Mouse (Mus musculus) large intestine, adult 2 months (tissue): ENCODE results near the gene C1qtnf5. TPM values are rescaled to one million over a fixed set of nuclear protein-coding genes. Genes with fewer than 3 reads are reported as not detected.

Experiments
- DNase-seq: peaks from one replicate; pipeline ENCODE4 v3.0.0-alpha.2; 2012; ENCODE audit warnings: low read depth, low spot score
- WGBS: fragments of 180-500 bp; shearing (Covaris S2); methylation state at CpG from one replicate; pipeline ENCODE4 v1.1.7; 2018; 5-methylcytosine and 5-hydroxymethylcytosine counted together
- polyA plus RNA-seq: library from polyadenylated mRNA; depleted of rRNA; stranded (reverse); fragments of >200 nt; gene quantifications from 2 replicates; pipeline ENCODE4 v1.2.3, GENCODE M21; 2012

The C1qtnf5 gene
- polyA plus RNA-seq, 1 experiment = 5.6 TPM

- WGBS = 13% methylated on average over 16 of the region's 16 CpGs
- DNase-seq = no peak
Measured at GRCm38 (mm10) chr9:44078955-44079756, 27.9 kb upstream of the C1qtnf5 start.

GRCm38 (mm10) chr9:44079997-44080780 is 26.9 kb upstream of the C1qtnf5 start:
- DNase-seq = no peak

GRCm38 (mm10) chr9:44080953-44081352 is 26.1 kb upstream of the C1qtnf5 start:
- no peak for DNase-seq
- WGBS = 44% methylated on average over 5 of the region's 5 CpGs

More at GRCm38 (mm10) chr9:44079997-44080780, 26.9 kb upstream of the C1qtnf5 start:
- 55% methylated on average over 10 of the region's 10 CpGs for WGBS

GRCm38 (mm10) chr9:44081581-44081980 is 25.5 kb upstream of the C1qtnf5 start:
- WGBS = 67% methylated on average over 5 of the region's 5 CpGs
- no peak for DNase-seq

GRCm38 (mm10) chr9:44082266-44082665 is 24.8 kb upstream of the C1qtnf5 start:
- DNase-seq = no peak
- 64% methylated on average over 5 of the region's 5 CpGs for WGBS

GRCm38 (mm10) chr9:44083392-44084121 is 23.5 kb upstream of the C1qtnf5 start:
- DNase-seq = no peak
- WGBS = 6% methylated on average over 23 of the region's 23 CpGs

GRCm38 (mm10) chr9:44084236-44084635 is 22.8 kb upstream of the C1qtnf5 start:
- WGBS = 3% methylated on average over 14 of the region's 14 CpGs
- no peak for DNase-seq

GRCm38 (mm10) chr9:44084659-44085229 is 22.3 kb upstream of the C1qtnf5 start:
- peak; percentile 78 for DNase-seq
- under 1% methylated on average over 55 of the region's 62 CpGs for WGBS

- WGBS = 6% methylated on average over 10 of the region's 10 CpGs
- DNase-seq = no peak
Measured at GRCm38 (mm10) chr9:44085276-44085675, 21.8 kb upstream of the C1qtnf5 start.

- 50% methylated on average over 15 of the region's 15 CpGs for whole genome bisulfite sequencing
- DNase-seq = no peak
Measured at GRCm38 (mm10) chr9:44085741-44086665, 21.0 kb upstream of the C1qtnf5 start.

GRCm38 (mm10) chr9:44086960-44087359 is 20.1 kb upstream of the C1qtnf5 start:
- DNase-seq = no peak
- WGBS = 54% methylated on average over 10 of the region's 10 CpGs

- no peak for DNase-seq
Measured at GRCm38 (mm10) chr9:44087761-44088455, 19.1 kb upstream of the C1qtnf5 start.

GRCm38 (mm10) chr9:44088877-44089608 is 18.0 kb upstream of the C1qtnf5 start:
- WGBS = 29% methylated on average over 12 of the region's 12 CpGs

More at GRCm38 (mm10) chr9:44087761-44088455, 19.1 kb upstream of the C1qtnf5 start:
- WGBS = 12% methylated on average over 15 of the region's 15 CpGs

GRCm38 (mm10) chr9:44093612-44094503 is 13.2 kb upstream of the C1qtnf5 start:
- 44% methylated on average over 24 of the region's 24 CpGs for WGBS
- DNase-seq = no peak

More at GRCm38 (mm10) chr9:44088877-44089608, 18.0 kb upstream of the C1qtnf5 start:
- no peak for DNase-seq

- WGBS = 90% methylated on average over 3 of the region's 3 CpGs
- no peak for DNase-seq
Measured at GRCm38 (mm10) chr9:44094737-44095136, 12.3 kb upstream of the C1qtnf5 start.

GRCm38 (mm10) chr9:44095781-44096180 is 11.3 kb upstream of the C1qtnf5 start:
- DNase-seq = no peak
- 90% methylated on average over 9 of the region's 9 CpGs for WGBS
